Comparison of ENCODE assay signal across 29 mouse cellular contexts in the genomic region with DNA sequence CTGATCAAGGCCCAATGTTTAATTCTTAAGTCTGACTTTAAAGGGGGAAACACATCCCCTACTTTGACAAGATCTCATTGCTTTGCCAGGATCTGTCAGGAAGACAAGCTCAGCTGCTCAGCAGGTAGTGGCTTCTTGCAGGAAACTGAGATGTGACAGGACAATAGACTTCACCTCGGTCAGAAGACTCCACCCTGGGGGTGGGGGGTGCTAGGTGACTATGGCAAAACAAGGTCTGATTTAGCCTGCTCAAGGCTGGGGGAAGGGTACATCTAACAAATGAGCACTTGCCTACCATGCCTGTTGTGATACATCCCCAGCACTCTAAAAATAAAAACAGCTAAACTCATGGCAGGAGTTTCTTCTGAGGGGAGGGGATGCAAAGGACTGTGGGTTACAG. TPM values are rescaled to one million over a fixed set of nuclear protein-coding genes. Genes with fewer than 3 reads are reported as not detected.
A peak's percentile ranks its signal among the peaks of the same experiment; 100 is the strongest.
DNase-seq lines count a peak whose midpoint lies in the region; ATAC-seq and TF ChIP-seq lines count a peak whose summit lies in the region.
"Had no signal": no experiment of that assay in that cellular context is flagged by ENCODE, and none has a peak within 500 bp of the region (broad histone marks: within the 10 kb centered on the region; RNA-seq: fewer than 3 reads in every experiment).

No protein-coding gene starts in this region.

- H3K9me3 ChIP-seq in ES-Bruce4 (replicated peaks; ENCODE audit: control insufficient read depth, insufficient read depth, low read length, poor library complexity, severe bottlenecking) (no peaks in the 10 kb centered on the region), ES-E14 (ENCODE audit: control insufficient read depth, insufficient read depth, low read depth, low read length) (no peaks in the 10 kb centered on the region)
- H3K9me3 ChIP-seq in midbrain, embryonic 16.5 days (replicated peaks; ENCODE audit: control insufficient read depth, low read length, poor library complexity, severe bottlenecking): no peaks in the 10 kb centered on the region
- no peaks in the 10 kb centered on the region for H3K9me3 ChIP-seq in forebrain, postnatal 0 days (ENCODE audit: low read length)
- H3K9me3 ChIP-seq: embryonic facial prominence, embryonic 10.5 days; embryonic facial prominence, embryonic 12.5 days had no signal

- WGBS in kidney, adult 2 months: 17% methylated on average over 1 of the region's 1 CpGs
- WGBS in midbrain, embryonic 16.5 days: 12% methylated on average over 1 of the region's 1 CpGs
- 28% methylated on average over 1 of the region's 1 CpGs for WGBS in forebrain, postnatal 0 days

- no peak for TF ChIP-seq POLR2A in kidney, adult 2 months (IDR thresholded peaks at IDR 0.05; ENCODE audit: low read depth, low read length)
- no peak for TF ChIP-seq POLR2A in ES-Bruce4 (IDR thresholded peaks at IDR 0.05; ENCODE audit: insufficient read depth, low read length)

- no peak overlapping the region for H3K27ac ChIP-seq in kidney, adult 2 months (ENCODE audit: insufficient read depth, low read depth, low read length)
- H3K27ac ChIP-seq in ES-Bruce4 (ENCODE audit: insufficient read depth, low read length) (peak overlapping the region; percentile 48; the same call in 1 of the 2 replicates), ES-E14 (ENCODE audit: insufficient read depth, low read depth, low read length, poor library complexity, severe bottlenecking) (peak overlapping the region; percentile 40; the same call in 1 of the 2 replicates)
- no peak overlapping the region for H3K27ac ChIP-seq in midbrain, embryonic 16.5 days (ENCODE audit: low read length)
- no peak overlapping the region for H3K27ac ChIP-seq in forebrain, postnatal 0 days (ENCODE audit: low read depth, low read length)
- H3K27ac ChIP-seq: embryonic facial prominence, embryonic 10.5 days; embryonic facial prominence, embryonic 12.5 days had no signal

- no peak overlapping the region for H3K4me2 ChIP-seq in midbrain, embryonic 16.5 days (ENCODE audit: low read length)
- no peak overlapping the region for H3K4me2 ChIP-seq in forebrain, postnatal 0 days (ENCODE audit: low read depth)
- H3K4me2 ChIP-seq: embryonic facial prominence, embryonic 12.5 days had no signal

- no peak overlapping the region for H3K9ac ChIP-seq in ES-Bruce4 (ENCODE audit: low read depth, poor library complexity, severe bottlenecking)
- no peak overlapping the region for H3K9ac ChIP-seq in ES-E14 (ENCODE audit: insufficient read depth, low read depth, low read length, poor library complexity, severe bottlenecking)
- no peak overlapping the region for H3K9ac ChIP-seq in midbrain, embryonic 16.5 days (ENCODE audit: low read depth, low read length)
- H3K9ac ChIP-seq in forebrain, postnatal 0 days: no peak overlapping the region
- H3K9ac ChIP-seq: embryonic facial prominence, embryonic 12.5 days had no signal

- 0 out of 2 replicates have a peak, but pooled peaks have one; percentile 35 for TF ChIP-seq EP300 in ES-Bruce4 (IDR thresholded peaks at IDR 0.05; ENCODE audit: insufficient read depth, low read depth, low read length)

- ATAC-seq in midbrain, embryonic 16.5 days: no peak
- ATAC-seq in forebrain, postnatal 0 days: no peak
- ATAC-seq: CD4-positive, CD25-positive, alpha-beta regulatory T cell, adult 4 months; forebrain, embryonic 14.5 days; forebrain, embryonic 16.5 days had no signal

- peak; percentile 2 for DNase-seq in kidney, adult 2 months
- DNase-seq in kidney, adult 11 months: no peak
- no peak for DNase-seq in ES-E14 (ENCODE audit: low read depth, low spot score)
- DNase-seq in ZHBTc4 (ENCODE audit: low read depth, low spot score): peak; percentile 40
- no peak for DNase-seq in left cerebral cortex, adult 18-20 months (ENCODE audit: low spot score in 2 of 2)
- DNase-seq in forebrain, postnatal 0 days: no peak
- DNase-seq: adrenal gland, adult 2 months; adrenal gland, postnatal 10 days; adrenal gland, postnatal 25 days; B cell, adult 2 months; cerebellum, adult 11 months; cerebellum, adult 18-20 months; cerebellum, adult 8-10 months; cerebellum, postnatal 10 days; cerebellum, postnatal 25 days had no signal

- no peaks in the 10 kb centered on the region for H3K4me1 ChIP-seq in kidney, adult 2 months (ENCODE audit: control insufficient read depth, insufficient read depth, low read length)
- peaks cover 2% of the 10 kb centered on the region for H3K4me1 ChIP-seq in ES-Bruce4 (ENCODE audit: control insufficient read depth, insufficient read depth, low read length)
- H3K4me1 ChIP-seq in ES-E14 (ENCODE audit: control insufficient read depth in 2 of 2, insufficient read depth in 2 of 2, low read length in 2 of 2, poor library complexity in 1 of 2): peaks cover 1 to 2% of the 10 kb centered on the region in 2 experiments; a peak in 1 of 4 replicates
- H3K4me1 ChIP-seq in midbrain, embryonic 16.5 days (ENCODE audit: control insufficient read depth, insufficient read depth, low read length): no peaks in the 10 kb centered on the region
- H3K4me1 ChIP-seq in forebrain, postnatal 0 days (ENCODE audit: insufficient read depth): no peaks in the 10 kb centered on the region
- H3K4me1 ChIP-seq: embryonic facial prominence, embryonic 10.5 days; embryonic facial prominence, embryonic 12.5 days had no signal

- H3K27me3 ChIP-seq in kidney, adult 2 months (replicated peaks; ENCODE audit: control insufficient read depth, insufficient read depth, low read length): no peaks in the 10 kb centered on the region
- H3K27me3 ChIP-seq in ES-Bruce4 (ENCODE audit: control insufficient read depth, insufficient read depth, low read length, poor library complexity, severe bottlenecking): no peaks in the 10 kb centered on the region
- no peaks in the 10 kb centered on the region; the same call in 1 of the 2 replicates for H3K27me3 ChIP-seq in midbrain, embryonic 16.5 days (ENCODE audit: control insufficient read depth, insufficient read depth, low read depth, low read length)
- H3K27me3 ChIP-seq in forebrain, postnatal 0 days (ENCODE audit: insufficient read depth, low read length): no peaks in the 10 kb centered on the region
- H3K27me3 ChIP-seq: CH12.LX had no signal

- in situ Hi-C loops in ES-E14 (cut with MboI; ENCODE audit: low sequenced_read_pairs in 2 of 2, unreplicated experiment in 2 of 2): no loop called here

- TF ChIP-seq CTCF in kidney, adult 2 months (conservative IDR thresholded peaks at IDR 0.05; ENCODE audit: insufficient read depth, insufficient read length, low read depth, low read length): no peak
- TF ChIP-seq CTCF in ES-Bruce4 (IDR thresholded peaks at IDR 0.05; ENCODE audit: low read depth, low read length): no peak
- no peak for TF ChIP-seq CTCF in forebrain, postnatal 0 days (IDR thresholded peaks at IDR 0.05; ENCODE audit: low read depth)

- H3K4me3 ChIP-seq in kidney, adult 2 months (ENCODE audit: insufficient read depth, low read depth, low read length): no peak overlapping the region
- H3K4me3 ChIP-seq in ES-Bruce4 (ENCODE audit: low read depth, low read length) (no peak overlapping the region), ES-E14 (ENCODE audit: insufficient read depth in 1 of 2, low read depth in 1 of 2, low read length in 2 of 2, poor library complexity in 1 of 2, severe bottlenecking in 1 of 2) (no peak overlapping the region)
- no peak overlapping the region for H3K4me3 ChIP-seq in midbrain, embryonic 16.5 days (ENCODE audit: low read depth, low read length)
- H3K4me3 ChIP-seq in forebrain, postnatal 0 days (ENCODE audit: low read depth, low read length): no peak overlapping the region
- H3K4me3 ChIP-seq: embryonic facial prominence, embryonic 10.5 days; embryonic facial prominence, embryonic 12.5 days had no signal

- H3K36me3 ChIP-seq in kidney, adult 2 months (ENCODE audit: control insufficient read depth, insufficient read depth, low read length): no peaks in the 10 kb centered on the region
- H3K36me3 ChIP-seq in ES-Bruce4 (ENCODE audit: control insufficient read depth, insufficient read depth, low read length, poor library complexity, severe bottlenecking): no peaks in the 10 kb centered on the region
- H3K36me3 ChIP-seq in ES-E14 (ENCODE audit: control insufficient read depth, insufficient read depth, low read length, poor library complexity, severe bottlenecking): no peaks in the 10 kb centered on the region
- no peaks in the 10 kb centered on the region for H3K36me3 ChIP-seq in midbrain, embryonic 16.5 days (ENCODE audit: control insufficient read depth, insufficient read depth, low read length)
- no peaks in the 10 kb centered on the region for H3K36me3 ChIP-seq in forebrain, postnatal 0 days (ENCODE audit: insufficient read depth)
- H3K36me3 ChIP-seq: embryonic facial prominence, embryonic 10.5 days; embryonic facial prominence, embryonic 12.5 days had no signal

RNA-seq across cellular contexts. Expression of a gene that starts 9.3 kb away (rescaled TPM):
- polyA plus RNA-seq in kidney, adult 2 months (2012; rRNA removed): 37.1 and 42.2 TPM in 2 replicates
- polyA plus RNA-seq in ES-Bruce4 (2011; ENCODE audit: insufficient read depth, insufficient read length, low read depth, missing spikeins): 45.6 and 50.1 TPM in 2 replicates
- total RNA-seq in ES-E14 (2012; rRNA removed): 22.5 and 38.9 TPM in 2 replicates
- polyA plus RNA-seq in midbrain, embryonic 16.5 days (2015; fragmentation: Nextera tagmentation; extraction: Ambion mirVana): 0.57 and 0.65 TPM in 2 replicates
- 10 to 100 TPM; 16.1 to 19.1 TPM for total RNA-seq in left cerebral cortex, adult 18-20 months (2021)
- total RNA-seq in forebrain, postnatal 0 days (2014; rRNA removed): 6.8 and 8.7 TPM in 2 replicates
- polyA plus RNA-seq in forebrain, postnatal 0 days (2015; fragmentation: Nextera tagmentation; extraction: Ambion mirVana): 0.65 and 0.75 TPM in 2 replicates

RNA-seq across cellular contexts. Expression of a gene that starts 18.8 kb away (rescaled TPM):
- polyA plus RNA-seq in kidney, adult 2 months (2012; rRNA removed): not detected in 2 replicates
- polyA plus RNA-seq in ES-Bruce4 (2011; ENCODE audit: insufficient read depth, insufficient read length, low read depth, missing spikeins): not detected in 2 replicates
- total RNA-seq in ES-E14 (2012; rRNA removed): not detected in 2 replicates
- not detected in 2 replicates for polyA plus RNA-seq in midbrain, embryonic 16.5 days (2015; fragmentation: Nextera tagmentation; extraction: Ambion mirVana)
- not detected for total RNA-seq in left cerebral cortex, adult 18-20 months (2021)
- 0.52 TPM in 1 of 2 replicates, not detected in the other for total RNA-seq in forebrain, postnatal 0 days (2014; rRNA removed)
- polyA plus RNA-seq in forebrain, postnatal 0 days (2015; fragmentation: Nextera tagmentation; extraction: Ambion mirVana): not detected in 2 replicates
- total RNA-seq: adrenal gland, adult 2 months; adrenal gland, postnatal 25 days; MEL had no signal
- polyA plus RNA-seq: adrenal gland, adult 2 months; brain, embryonic 14.5 days; cortical plate, adult 2 months; embryonic facial prominence, embryonic 10.5 days; embryonic facial prominence, embryonic 12.5 days; embryonic facial prominence, embryonic 14.5 days; forebrain, embryonic 11.5 days; forebrain, embryonic 14.5 days; forebrain, embryonic 16.5 days had no signal

RNA-seq across cellular contexts. Expression of a gene that starts 22.6 kb away (rescaled TPM):
- 22.5 and 30.3 TPM in 2 replicates for polyA plus RNA-seq in kidney, adult 2 months (2012; rRNA removed)
- 49.9 and 56.6 TPM in 2 replicates for polyA plus RNA-seq in ES-Bruce4 (2011; ENCODE audit: insufficient read depth, insufficient read length, low read depth, missing spikeins)
- total RNA-seq in ES-E14 (2012; rRNA removed): 26.3 and 34.8 TPM in 2 replicates
- polyA plus RNA-seq in midbrain, embryonic 16.5 days (2015; fragmentation: Nextera tagmentation; extraction: Ambion mirVana): 47.9 and 49.5 TPM in 2 replicates
- total RNA-seq in left cerebral cortex, adult 18-20 months (2021): 10 to 100 TPM; 75.7 to 80.7 TPM
- total RNA-seq in forebrain, postnatal 0 days (2014; rRNA removed): 52.4 and 52.7 TPM in 2 replicates
- polyA plus RNA-seq in forebrain, postnatal 0 days (2015; fragmentation: Nextera tagmentation; extraction: Ambion mirVana): 41.4 and 42.8 TPM in 2 replicates

RNA-seq across cellular contexts. Expression of a gene that starts 23.0 kb away (rescaled TPM):
- 7.2 and 21.4 TPM in 2 replicates for polyA plus RNA-seq in kidney, adult 2 months (2012; rRNA removed)
- polyA plus RNA-seq in ES-Bruce4 (2011; ENCODE audit: insufficient read depth, insufficient read length, low read depth, missing spikeins): 0.40 and 0.84 TPM in 2 replicates
- total RNA-seq in ES-E14 (2012; rRNA removed): 2.0 and 2.6 TPM in 2 replicates
- polyA plus RNA-seq in midbrain, embryonic 16.5 days (2015; fragmentation: Nextera tagmentation; extraction: Ambion mirVana): 5.6 and 5.7 TPM in 2 replicates
- total RNA-seq in left cerebral cortex, adult 18-20 months (2021): 1 to 10 TPM in 1 of 2 experiments, under 1 TPM in 1; 0.86 to 1.3 TPM
- total RNA-seq in forebrain, postnatal 0 days (2014; rRNA removed): 1.2 and 2.6 TPM in 2 replicates
- 4.2 and 4.5 TPM in 2 replicates for polyA plus RNA-seq in forebrain, postnatal 0 days (2015; fragmentation: Nextera tagmentation; extraction: Ambion mirVana)

RNA-seq across cellular contexts. Expression of a gene that starts 23.8 kb away (rescaled TPM):
- polyA plus RNA-seq in kidney, adult 2 months (2012; rRNA removed): not detected in 2 replicates
- not detected in 2 replicates for polyA plus RNA-seq in ES-Bruce4 (2011; ENCODE audit: insufficient read depth, insufficient read length, low read depth, missing spikeins)
- total RNA-seq in ES-E14 (2012; rRNA removed): not detected in 2 replicates
- not detected in 2 replicates for polyA plus RNA-seq in midbrain, embryonic 16.5 days (2015; fragmentation: Nextera tagmentation; extraction: Ambion mirVana)
- not detected for total RNA-seq in left cerebral cortex, adult 18-20 months (2021)
- total RNA-seq in forebrain, postnatal 0 days (2014; rRNA removed): not detected in 2 replicates
- not detected in 2 replicates for polyA plus RNA-seq in forebrain, postnatal 0 days (2015; fragmentation: Nextera tagmentation; extraction: Ambion mirVana)
- total RNA-seq: adrenal gland, adult 2 months; adrenal gland, postnatal 10 days; adrenal gland, postnatal 25 days; adrenal gland, postnatal 4 days; CH12.LX; MEL had no signal
- polyA plus RNA-seq: adrenal gland, adult 2 months; brain, embryonic 14.5 days; cortical plate, adult 2 months; embryonic facial prominence, embryonic 10.5 days; embryonic facial prominence, embryonic 12.5 days; embryonic facial prominence, embryonic 14.5 days; forebrain, embryonic 11.5 days; forebrain, embryonic 14.5 days; forebrain, embryonic 16.5 days had no signal

Comparison
In these comparisons a context has a peak if more than half of its experiments do, and no peak if none do; other contexts are left out.
1. DNase-seq: peak in kidney, adult 2 months (single experiment) and ZHBTc4 (single experiment); none in kidney, adult 11 months (single experiment), ES-E14 (single experiment), left cerebral cortex, adult 18-20 months (0 of 2) and forebrain, postnatal 0 days (single experiment).
2. H3K27ac ChIP-seq: peak in ES-Bruce4 (single experiment) and ES-E14 (single experiment); none in kidney, adult 2 months (single experiment), midbrain, embryonic 16.5 days (single experiment) and forebrain, postnatal 0 days (single experiment).
3. RNA of a gene that starts 9.3 kb away (polyA plus RNA-seq): 45.6 to 50.1 TPM in ES-Bruce4 and 37.1 to 42.2 TPM in kidney, adult 2 months; 0.65 to 0.75 TPM in forebrain, postnatal 0 days and 0.57 to 0.65 TPM in midbrain, embryonic 16.5 days; every median in the first group is over 10 times any median in the second.